Mouse (Mus musculus): ENCODE results near the gene Mme. TPM values are rescaled to one million over a fixed set of nuclear protein-coding genes. Genes with fewer than 3 reads are reported as not detected.
A peak's percentile ranks its signal among the peaks of the same experiment; 100 is the strongest.

Mme gene
- polyA plus RNA-seq, 1 experiment from 2014 or later: 202 TPM

GRCm38 (mm10) chr3:63348893-63349426, 107.6 kb downstream of the Mme start:
- POLR2A ChIA-PET: interaction anchor here (0.5 to 3.5 kb wide), 3 partner anchors 23 to 364 kb away, joined by 3 to 12 read pairs (median 4); no protein-coding TSS in a partner anchor
- H3K27me3 ChIP-seq: no peaks in the 10 kb centered on the region
- no peak for TF ChIP-seq CTCF (IDR thresholded peaks at IDR 0.05)
- ATAC-seq: peak; percentile 64
- DNase-seq (ENCODE audit: low read depth, low spot score): peak; percentile 77
- CTCF ChIA-PET: interaction anchor here (0.7 to 3.7 kb wide), 7 partner anchors 9 to 56 kb away, joined by 3 to 23 read pairs (median 3); no protein-coding TSS in a partner anchor
- in situ Hi-C loops (cut with MboI; ENCODE audit: low pct_unique_long_range_greater_than_20kb): no loop called here

DNA sequence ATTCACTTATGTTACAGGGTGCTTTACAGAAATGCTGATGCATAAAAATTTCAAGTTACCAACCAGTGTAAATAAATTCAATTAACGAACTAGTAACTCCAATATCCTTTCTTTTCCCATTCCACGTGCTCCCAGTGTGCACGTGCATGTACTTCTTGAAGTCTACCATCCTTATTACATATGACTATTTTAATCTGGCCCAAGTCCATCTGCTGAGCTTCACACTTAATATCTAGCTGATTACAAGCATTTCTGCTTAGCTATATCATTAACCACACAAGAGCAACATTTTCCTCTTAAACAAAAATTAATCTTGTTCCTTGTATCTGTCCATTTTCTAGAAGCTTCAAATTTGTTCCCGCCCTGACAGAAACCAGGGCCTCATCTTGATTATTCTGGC, 108.9 kb downstream of the Mme start:
- ChIA-PET CTCF (interaction anchor here (1.2 to 3.7 kb wide), 3 partner anchors 23 to 53 kb away, joined by 3 to 23 read pairs (median 13); no protein-coding TSS in a partner anchor), POLR2A (no interaction called here)
- ATAC-seq: no peak

GRCm38 (mm10) chr3:63350704-63351103, 109.4 kb downstream of the Mme start:
- no peaks in the 10 kb centered on the region for H3K27me3 ChIP-seq
- POLR2A ChIA-PET: no interaction called here
- in situ Hi-C loops (cut with MboI; ENCODE audit: low pct_unique_long_range_greater_than_20kb): no loop called here
- CTCF ChIA-PET: interaction anchor here (1.2 to 3.7 kb wide), 4 partner anchors 24 to 54 kb away, joined by 3 to 23 read pairs (median 10); no protein-coding TSS in a partner anchor
- DNase-seq (ENCODE audit: low read depth, low spot score): no peak
- no peak for TF ChIP-seq CTCF (IDR thresholded peaks at IDR 0.05)
- no peak for ATAC-seq

More for the DNA sequence above, 108.9 kb downstream of the Mme start:
- TF ChIP-seq CTCF (IDR thresholded peaks at IDR 0.05): no peak
- DNase-seq (ENCODE audit: low read depth, low spot score): no peak
- in situ Hi-C loops (cut with MboI; ENCODE audit: low pct_unique_long_range_greater_than_20kb): no loop called here
- no peaks in the 10 kb centered on the region for H3K27me3 ChIP-seq

- CTCF ChIA-PET: interaction anchor here (1.2 to 3.7 kb wide), 5 partner anchors 22 to 55 kb away, joined by 3 to 23 read pairs (median 6); no protein-coding TSS in a partner anchor
- POLR2A ChIA-PET: no interaction called here
- ATAC-seq (peak; percentile 49), DNase-seq (ENCODE audit: low read depth, low spot score) (peak; percentile 47)
- no peak for TF ChIP-seq CTCF (IDR thresholded peaks at IDR 0.05)
- in situ Hi-C loops (cut with MboI; ENCODE audit: low pct_unique_long_range_greater_than_20kb): no loop called here
- no peaks in the 10 kb centered on the region for H3K27me3 ChIP-seq
Measured at GRCm38 (mm10) chr3:63351680-63352260, 110.4 kb downstream of the Mme start.

GRCm38 (mm10) chr3:63359512-63359911, 118.2 kb downstream of the Mme start:
- H3K27me3 ChIP-seq: no peaks in the 10 kb centered on the region
- ATAC-seq (no peak), DNase-seq (ENCODE audit: low read depth, low spot score) (no peak)
- no peak for TF ChIP-seq CTCF (IDR thresholded peaks at IDR 0.05)
- in situ Hi-C loops (cut with MboI; ENCODE audit: low pct_unique_long_range_greater_than_20kb): no loop called here
- ChIA-PET POLR2A (interaction anchor here (0.6 kb wide), 1 partner anchor 69 kb away, joined by 3 read pairs; no protein-coding TSS in a partner anchor), CTCF (interaction anchor here (0.9 kb wide), 1 partner anchor 179 kb away, joined by 3 read pairs; no protein-coding TSS in a partner anchor)

DNA sequence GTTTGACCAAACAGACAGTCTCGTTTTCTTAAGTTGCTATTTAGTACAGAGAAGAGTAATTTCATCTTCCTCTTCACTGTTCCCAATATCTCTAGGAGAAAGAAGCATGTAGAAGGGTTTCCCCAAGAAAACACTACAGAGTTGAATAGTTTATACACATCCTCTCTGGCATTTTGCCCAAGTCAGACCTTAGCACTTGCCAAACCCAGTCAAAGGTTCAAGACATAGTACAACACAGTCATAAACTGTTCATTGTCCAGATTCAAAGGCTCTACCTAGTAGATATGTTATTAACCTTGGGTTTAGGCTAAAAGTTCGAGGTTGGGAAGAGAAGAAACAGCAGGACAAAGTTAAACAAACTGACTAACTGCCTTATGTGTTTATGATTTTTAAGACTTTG, 143.7 kb downstream of the Mme start:
- in situ Hi-C loops (cut with MboI; ENCODE audit: low pct_unique_long_range_greater_than_20kb): no loop called here
- H3K27me3 ChIP-seq: no peaks in the 10 kb centered on the region
- POLR2A ChIA-PET: no interaction called here
- ATAC-seq: no peak
- no peak for TF ChIP-seq CTCF (IDR thresholded peaks at IDR 0.05)
- CTCF ChIA-PET: interaction anchor here (2.1 kb wide), 1 partner anchor 34 kb away, joined by 6 read pairs; no protein-coding TSS in a partner anchor
- no peak for DNase-seq (ENCODE audit: low read depth, low spot score)

DNA sequence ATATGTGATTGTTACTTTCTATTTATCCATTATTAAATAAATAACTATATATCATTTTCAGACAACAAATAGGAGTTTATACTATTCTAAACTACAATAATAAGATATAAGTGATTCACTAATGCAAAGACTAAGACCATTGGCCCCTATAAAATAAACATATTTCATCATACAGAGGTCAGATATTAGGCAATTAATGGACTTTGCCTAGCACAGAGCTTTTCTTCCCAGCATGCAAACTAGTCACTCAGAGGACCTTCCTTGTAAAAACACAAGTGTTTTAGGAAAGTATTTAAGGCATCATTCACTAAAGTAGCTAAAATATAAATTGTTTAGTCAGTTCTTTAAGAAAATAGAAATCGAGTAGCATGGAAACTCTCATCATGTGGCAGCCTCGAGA, 149.4 kb downstream of the Mme start:
- ATAC-seq: no peak
- in situ Hi-C loops (cut with MboI; ENCODE audit: low pct_unique_long_range_greater_than_20kb): no loop called here

DNA sequence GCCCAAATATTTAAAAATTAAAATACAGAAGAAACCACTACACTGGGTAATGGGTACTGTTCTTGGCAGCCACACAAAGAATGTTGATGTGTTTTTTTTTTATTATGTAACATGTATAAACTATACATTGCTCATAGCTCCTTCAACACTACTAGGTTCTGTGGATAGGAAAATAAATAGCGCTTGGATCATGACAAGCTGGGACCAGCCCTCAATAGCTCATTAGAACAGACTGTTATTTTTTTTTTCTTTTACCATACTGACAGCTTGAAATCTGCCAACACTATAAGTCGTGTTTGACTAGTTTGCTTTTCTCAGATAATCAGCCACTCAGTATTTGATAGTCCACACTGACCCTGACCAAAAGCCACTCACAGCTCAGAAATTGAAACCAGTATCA, 150.0 kb downstream of the Mme start:
- DNase-seq (ENCODE audit: low read depth, low spot score) (no peak), ATAC-seq (no peak)
- ChIA-PET POLR2A (no interaction called here), CTCF (interaction anchor here (0.8 to 2.4 kb wide), 8 partner anchors 9 to 146 kb away, joined by 3 to 8 read pairs (median 6); no protein-coding TSS in a partner anchor)
- in situ Hi-C loops (cut with MboI; ENCODE audit: low pct_unique_long_range_greater_than_20kb): no loop called here
- no peaks in the 10 kb centered on the region for H3K27me3 ChIP-seq
- no peak for TF ChIP-seq CTCF (IDR thresholded peaks at IDR 0.05)

More for the DNA sequence above, 149.4 kb downstream of the Mme start:
- no peaks in the 10 kb centered on the region for H3K27me3 ChIP-seq
- ChIA-PET CTCF (interaction anchor here (0.8 to 2.0 kb wide), 6 partner anchors 8 to 147 kb away, joined by 3 to 7 read pairs (median 4); no protein-coding TSS in a partner anchor), POLR2A (no interaction called here)
- no peak for DNase-seq (ENCODE audit: low read depth, low spot score)
- no peak for TF ChIP-seq CTCF (IDR thresholded peaks at IDR 0.05)

GRCm38 (mm10) chr3:63394424-63394941, 153.1 kb downstream of the Mme start:
- ChIA-PET POLR2A (no interaction called here), CTCF (interaction anchor here (1.0 to 1.4 kb wide), 2 partner anchors 8 to 15 kb away, joined by 3 to 5 read pairs; no protein-coding TSS in a partner anchor)
- DNase-seq (ENCODE audit: low read depth, low spot score) (no peak), ATAC-seq (peak; percentile 47)
- no peaks in the 10 kb centered on the region for H3K27me3 ChIP-seq
- in situ Hi-C loops (cut with MboI; ENCODE audit: low pct_unique_long_range_greater_than_20kb): no loop called here
- TF ChIP-seq CTCF (IDR thresholded peaks at IDR 0.05): no peak

- no peak for DNase-seq (ENCODE audit: low read depth, low spot score)
- POLR2A ChIA-PET: interaction anchor here (0.7 kb wide), 1 partner anchor 9 kb away, joined by 3 read pairs; no protein-coding TSS in a partner anchor
- ATAC-seq: no peak
- no peak for TF ChIP-seq CTCF (IDR thresholded peaks at IDR 0.05)
- CTCF ChIA-PET: interaction anchor here (1.0 to 2.4 kb wide), 6 partner anchors 8 to 38 kb away, joined by 3 to 10 read pairs (median 5); no protein-coding TSS in a partner anchor
- in situ Hi-C loops (cut with MboI; ENCODE audit: low pct_unique_long_range_greater_than_20kb): no loop called here
- H3K27me3 ChIP-seq: no peaks in the 10 kb centered on the region
Measured at GRCm38 (mm10) chr3:63398171-63398570, 156.8 kb downstream of the Mme start.
